ENCODE assay signal across 11 mouse cellular contexts in genomic region chr2:168338382-168338781, GRCm38 (mm10). TPM values are rescaled to one million over a fixed set of nuclear protein-coding genes. Genes with fewer than 3 reads are reported as not detected.
A peak's percentile ranks its signal among the peaks of the same experiment; 100 is the strongest.
DNase-seq lines count a peak whose midpoint lies in the region; ATAC-seq lines count a peak whose summit lies in the region.
"Had no signal": no experiment of that assay in that cellular context is flagged by ENCODE, and none has a peak within 500 bp of the region (broad histone marks: within the 10 kb centered on the region; RNA-seq: fewer than 3 reads in every experiment).

No protein-coding gene starts in this region.

- H3K4me2 ChIP-seq in midbrain, embryonic 13.5 days (replicated peaks): no peak overlapping the region
- H3K4me2 ChIP-seq: liver, embryonic 15.5 days; neural tube, embryonic 13.5 days had no signal

- no peaks in the 10 kb centered on the region for H3K9me3 ChIP-seq in midbrain, embryonic 13.5 days
- H3K9me3 ChIP-seq: liver, embryonic 15.5 days; neural tube, embryonic 13.5 days had no signal

- no peak overlapping the region for H3K27ac ChIP-seq in midbrain, embryonic 13.5 days
- H3K27ac ChIP-seq: liver, embryonic 15.5 days; neural tube, embryonic 13.5 days had no signal

- ATAC-seq in midbrain, embryonic 13.5 days: peak; percentile 17; the same call in 1 of the 2 replicates
- no peak for ATAC-seq in erythroid progenitor cell, adult 5-6 weeks (replicated peaks; ENCODE audit: low FRiP score, poor library complexity, severe bottlenecking)
- ATAC-seq in megakaryocyte-erythroid progenitor cell, adult 5-6 weeks (replicated peaks; ENCODE audit: low FRiP score, low TSS enrichment, poor library complexity, severe bottlenecking): no peak

- H3K4me1 ChIP-seq in midbrain, embryonic 13.5 days (replicated peaks): peaks cover 48% of the 10 kb centered on the region
- H3K4me1 ChIP-seq: liver, embryonic 15.5 days had no signal

- H3K9ac ChIP-seq in midbrain, embryonic 13.5 days (replicated peaks): no peak overlapping the region
- H3K9ac ChIP-seq: liver, embryonic 15.5 days; neural tube, embryonic 13.5 days had no signal

- no peak overlapping the region for H3K4me3 ChIP-seq in midbrain, embryonic 13.5 days (replicated peaks)
- H3K4me3 ChIP-seq: erythroblast, embryonic 14.5 days; liver, embryonic 15.5 days; neural tube, embryonic 13.5 days had no signal

- peak; percentile 82 for DNase-seq in brain, adult 2 months (ENCODE audit: low read depth, low spot score)
- DNase-seq in embryo, embryonic 10.5 days (ENCODE audit: low spot score): peak; percentile 82
- DNase-seq in layer of hippocampus, adult 11-12 months (ENCODE audit: low spot score): peak; percentile 69
- DNase-seq in adrenal gland, adult (ENCODE audit: inconsistent age in 2 of 2, low spot score in 1 of 2): no peak

- 16% methylated on average over 4 of the region's 4 CpGs for WGBS in midbrain, embryonic 13.5 days

- no peaks in the 10 kb centered on the region for H3K36me3 ChIP-seq in midbrain, embryonic 13.5 days
- H3K36me3 ChIP-seq: liver, embryonic 15.5 days; neural tube, embryonic 13.5 days had no signal

- peaks cover 8% of the 10 kb centered on the region for H3K27me3 ChIP-seq in midbrain, embryonic 13.5 days
- H3K27me3 ChIP-seq: liver, embryonic 15.5 days; neural tube, embryonic 13.5 days had no signal

RNA-seq across cellular contexts. Expression of gene Kcng1, which starts 56.8 kb away (rescaled TPM):
- 2.6 and 3.9 TPM in 2 replicates for polyA plus RNA-seq in midbrain, embryonic 13.5 days (2015; fragmentation: Nextera tagmentation; extraction: Ambion mirVana)
- total RNA-seq in erythroid progenitor cell, adult 5-6 weeks (2015; ENCODE audit: low replicate concordance): not detected in 2 replicates
- not detected in 2 replicates for total RNA-seq in erythroid progenitor cell, adult 5-6 weeks (2017; ENCODE audit: low replicate concordance)
- not detected in 2 replicates for total RNA-seq in megakaryocyte-erythroid progenitor cell, adult 5-6 weeks (2014; fragmentation: Nextera tagmentation)
- total RNA-seq in megakaryocyte-erythroid progenitor cell, adult 5-6 weeks (2017): 0.05 TPM in 1 of 2 replicates, not detected in the other
- total RNA-seq: MEL had no signal
- polyA plus RNA-seq: erythroblast, embryonic 14.5 days had no signal

Comparison
In these comparisons a context has a peak if more than half of its experiments do, and no peak if none do; other contexts are left out.
1. DNase-seq: peak in brain, adult 2 months (single experiment), embryo, embryonic 10.5 days (single experiment) and layer of hippocampus, adult 11-12 months (single experiment); none in adrenal gland, adult (0 of 2).